Mouse (Mus musculus): ENCODE results near the gene Arrb2. TPM values are rescaled to one million over a fixed set of nuclear protein-coding genes. Genes with fewer than 3 reads are reported as not detected.
A peak's percentile ranks its signal among the peaks of the same experiment; 100 is the strongest.
"Not testable (repeated sequence)": the region's sequence is repeated elsewhere in the genome, so short reads cannot be mapped to it uniquely, and the experiment has no call there.

Gene Arrb2
- polyA plus RNA-seq, 1 experiment from 2014 or later: 14.8 TPM

- no peaks in the 10 kb centered on the region for H3K4me1 ChIP-seq (ENCODE audit: control insufficient read depth, insufficient read depth, low read length)
- no peaks in the 10 kb centered on the region for H3K27me3 ChIP-seq (ENCODE audit: control insufficient read depth, insufficient read depth, low read length)
- no peak overlapping the region for H3K9ac ChIP-seq (ENCODE audit: low read length)
- WGBS: 63% methylated on average over 4 of the region's 4 CpGs
- no peak overlapping the region for H3K4me3 ChIP-seq (replicated peaks; ENCODE audit: low read length)
- no peak for ATAC-seq (ENCODE audit: insufficient read depth, low FRiP score)
- no peaks in the 10 kb centered on the region for H3K36me3 ChIP-seq (ENCODE audit: control insufficient read depth, insufficient read depth, low read length)
- no peak overlapping the region for H3K27ac ChIP-seq (ENCODE audit: low read length)
- no peaks in the 10 kb centered on the region for H3K9me3 ChIP-seq (replicated peaks; ENCODE audit: control insufficient read depth, low read length)
- H3K4me2 ChIP-seq (ENCODE audit: low read depth, low read length): no peak overlapping the region
Observed at GRCm38 (mm10) chr11:70418199-70418598, 14.2 kb upstream of the Arrb2 start.

- no peak for ATAC-seq (ENCODE audit: insufficient read depth, low FRiP score)
- Histone ChIP-seq H3K4me1 (ENCODE audit: control insufficient read depth, insufficient read depth, low read length) (no peaks in the 10 kb centered on the region), H3K9ac (ENCODE audit: low read length) (no peak overlapping the region), H3K27me3 (ENCODE audit: control insufficient read depth, insufficient read depth, low read length) (no peaks in the 10 kb centered on the region), H3K4me3 (replicated peaks; ENCODE audit: low read length) (no peak overlapping the region), H3K36me3 (ENCODE audit: control insufficient read depth, insufficient read depth, low read length) (no peaks in the 10 kb centered on the region), H3K9me3 (replicated peaks; ENCODE audit: control insufficient read depth, low read length) (no peaks in the 10 kb centered on the region), H3K4me2 (ENCODE audit: low read depth, low read length) (no peak overlapping the region), H3K27ac (ENCODE audit: low read length) (no peak overlapping the region)
- 27% methylated on average over 5 of the region's 5 CpGs for WGBS
Observed at GRCm38 (mm10) chr11:70419486-70419885, 12.9 kb upstream of the Arrb2 start.

GRCm38 (mm10) chr11:70426598-70426997 is 5.8 kb upstream of the Arrb2 start:
- not testable (repeated sequence) for H3K36me3 ChIP-seq (ENCODE audit: control insufficient read depth, insufficient read depth, low read length); H3K27me3 ChIP-seq (ENCODE audit: control insufficient read depth, insufficient read depth, low read length); H3K27ac ChIP-seq (ENCODE audit: low read length); H3K4me1 ChIP-seq (ENCODE audit: control insufficient read depth, insufficient read depth, low read length); H3K4me3 ChIP-seq (replicated peaks; ENCODE audit: low read length); H3K4me2 ChIP-seq (ENCODE audit: low read depth, low read length); H3K9me3 ChIP-seq (replicated peaks; ENCODE audit: control insufficient read depth, low read length); ATAC-seq (ENCODE audit: insufficient read depth, low FRiP score); H3K9ac ChIP-seq (ENCODE audit: low read length)
- 74% methylated on average over 6 of the region's 6 CpGs for WGBS

DNA sequence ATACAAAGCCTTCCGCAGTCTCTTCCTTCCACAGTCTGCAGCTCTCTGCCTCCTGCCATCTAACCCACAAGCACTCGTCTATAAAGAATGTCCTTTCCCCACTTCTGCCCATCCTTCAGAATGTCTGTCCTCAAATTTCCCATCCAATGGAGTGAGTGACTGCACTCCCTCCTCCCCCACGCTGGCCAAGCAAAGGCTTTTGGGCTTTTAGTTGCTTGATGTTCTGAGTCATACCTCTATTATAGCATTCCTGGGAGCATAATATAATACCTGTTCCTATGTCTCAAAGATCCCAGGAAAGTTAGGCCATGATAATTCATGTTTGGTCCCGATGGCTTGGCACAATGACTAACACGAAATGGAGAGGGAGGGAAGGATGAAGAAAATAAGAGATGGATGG is 861 bp upstream of the Arrb2 start:
- Histone ChIP-seq H3K27me3 (ENCODE audit: control insufficient read depth, insufficient read depth, low read length) (no peaks in the 10 kb centered on the region), H3K4me2 (ENCODE audit: low read depth, low read length) (peak overlapping the region; percentile 54), H3K36me3 (ENCODE audit: control insufficient read depth, insufficient read depth, low read length) (no peaks in the 10 kb centered on the region), H3K4me1 (ENCODE audit: control insufficient read depth, insufficient read depth, low read length) (peaks cover 13% of the 10 kb centered on the region), H3K27ac (ENCODE audit: low read length) (peak overlapping the region; percentile 32), H3K4me3 (replicated peaks; ENCODE audit: low read length) (peak overlapping the region; percentile 77; the same call in 1 of the 2 replicates), H3K9me3 (replicated peaks; ENCODE audit: control insufficient read depth, low read length) (no peaks in the 10 kb centered on the region), H3K9ac (ENCODE audit: low read length) (peak overlapping the region; percentile 36; the same call in 1 of the 2 replicates)
- 31% methylated on average over 5 of the region's 5 CpGs for WGBS
- no peak for ATAC-seq (ENCODE audit: insufficient read depth, low FRiP score)

- no peaks in the 10 kb centered on the region for H3K9me3 ChIP-seq (replicated peaks; ENCODE audit: control insufficient read depth, low read length)
- WGBS: 8% methylated on average over 15 of the region's 15 CpGs
- H3K27ac ChIP-seq (ENCODE audit: low read length): peak overlapping the region; percentile 74
- no peaks in the 10 kb centered on the region for H3K36me3 ChIP-seq (ENCODE audit: control insufficient read depth, insufficient read depth, low read length)
- peaks cover 13% of the 10 kb centered on the region for H3K4me1 ChIP-seq (ENCODE audit: control insufficient read depth, insufficient read depth, low read length)
- no peaks in the 10 kb centered on the region for H3K27me3 ChIP-seq (ENCODE audit: control insufficient read depth, insufficient read depth, low read length)
- H3K4me3 ChIP-seq (replicated peaks; ENCODE audit: low read length): peak overlapping the region; percentile 77
- ATAC-seq (ENCODE audit: insufficient read depth, low FRiP score): peak; percentile 3; the same call in 1 of the 2 replicates
- H3K4me2 ChIP-seq (ENCODE audit: low read depth, low read length): peak overlapping the region; percentile 82
- peak overlapping the region; percentile 88 for H3K9ac ChIP-seq (ENCODE audit: low read length)
Observed at GRCm38 (mm10) chr11:70432895-70433568, 597 bp downstream of the Arrb2 start.

DNA sequence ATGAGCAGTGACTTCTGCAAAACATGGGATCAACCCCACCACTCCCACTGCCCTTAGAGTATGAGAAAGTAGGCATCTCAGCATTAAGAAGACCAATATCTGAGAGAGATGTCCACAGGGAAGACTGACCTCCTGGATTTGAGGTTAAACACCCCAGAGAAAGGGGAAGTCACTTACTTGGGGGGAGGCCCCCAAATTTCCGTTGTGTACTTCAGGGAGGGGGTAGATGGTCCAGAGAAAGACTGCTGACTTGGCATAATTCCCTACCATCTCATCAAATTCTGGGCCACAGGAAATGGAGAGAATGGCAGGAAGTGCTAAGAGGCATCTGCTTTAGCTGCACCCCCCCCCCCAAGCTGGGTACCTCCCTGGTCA is 1.1 kb downstream of the Arrb2 start:
- Histone ChIP-seq H3K27ac (ENCODE audit: low read length) (no peak overlapping the region), H3K4me2 (ENCODE audit: low read depth, low read length) (peak overlapping the region; percentile 82), H3K9ac (ENCODE audit: low read length) (peak overlapping the region; percentile 88), H3K4me3 (replicated peaks; ENCODE audit: low read length) (peak overlapping the region; percentile 77), H3K4me1 (ENCODE audit: control insufficient read depth, insufficient read depth, low read length) (peaks cover 13% of the 10 kb centered on the region), H3K36me3 (ENCODE audit: control insufficient read depth, insufficient read depth, low read length) (no peaks in the 10 kb centered on the region), H3K9me3 (replicated peaks; ENCODE audit: control insufficient read depth, low read length) (no peaks in the 10 kb centered on the region), H3K27me3 (ENCODE audit: control insufficient read depth, insufficient read depth, low read length) (no peaks in the 10 kb centered on the region)
- ATAC-seq (ENCODE audit: insufficient read depth, low FRiP score): no peak
- 73% methylated on average over 1 of the region's 1 CpGs for WGBS

GRCm38 (mm10) chr11:70433951-70434350 is 1.5 kb downstream of the Arrb2 start:
- Histone ChIP-seq H3K36me3 (ENCODE audit: control insufficient read depth, insufficient read depth, low read length) (0 out of 2 replicates have a peak, but pooled peaks cover 4% of the 10 kb centered on the region), H3K4me1 (ENCODE audit: control insufficient read depth, insufficient read depth, low read length) (peaks cover 13% of the 10 kb centered on the region), H3K9ac (ENCODE audit: low read length) (peak overlapping the region; percentile 21; the same call in 1 of the 2 replicates), H3K4me2 (ENCODE audit: low read depth, low read length) (peak overlapping the region; percentile 82), H3K9me3 (replicated peaks; ENCODE audit: control insufficient read depth, low read length) (no peaks in the 10 kb centered on the region), H3K4me3 (replicated peaks; ENCODE audit: low read length) (peak overlapping the region; percentile 17; the same call in 1 of the 2 replicates), H3K27me3 (ENCODE audit: control insufficient read depth, insufficient read depth, low read length) (no peaks in the 10 kb centered on the region), H3K27ac (ENCODE audit: low read length) (no peak overlapping the region)
- WGBS: 93% methylated on average over 3 of the region's 3 CpGs
- ATAC-seq (ENCODE audit: insufficient read depth, low FRiP score): no peak

DNA sequence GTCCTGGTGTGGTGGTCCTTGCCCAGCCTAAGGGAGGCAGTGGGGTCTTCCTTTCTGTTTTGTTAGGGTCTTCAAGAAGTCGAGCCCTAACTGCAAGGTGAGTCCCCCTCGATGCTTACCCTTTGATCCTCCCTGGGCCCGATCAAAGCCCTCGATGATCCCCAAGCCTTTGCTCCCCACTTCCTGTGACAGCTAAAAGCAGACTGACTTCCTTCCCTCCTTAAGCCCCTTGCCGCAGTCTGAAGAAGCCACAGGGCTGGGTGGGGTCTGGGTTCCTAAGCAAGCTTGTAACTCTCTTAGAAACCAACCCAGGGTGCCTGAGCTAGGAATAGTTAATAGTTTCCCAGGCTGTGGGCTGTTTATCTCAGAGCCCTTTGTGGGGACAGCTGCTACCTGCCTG is 3.0 kb downstream of the Arrb2 start:
- no peak overlapping the region for H3K27ac ChIP-seq (ENCODE audit: low read length)
- H3K9ac ChIP-seq (ENCODE audit: low read length): peak overlapping the region; percentile 26; the same call in 1 of the 2 replicates
- ATAC-seq (ENCODE audit: insufficient read depth, low FRiP score): no peak
- 0 out of 2 replicates have a peak, but pooled peaks cover 5% of the 10 kb centered on the region for H3K36me3 ChIP-seq (ENCODE audit: control insufficient read depth, insufficient read depth, low read length)
- H3K4me2 ChIP-seq (ENCODE audit: low read depth, low read length): no peak overlapping the region
- H3K27me3 ChIP-seq (ENCODE audit: control insufficient read depth, insufficient read depth, low read length): no peaks in the 10 kb centered on the region
- H3K4me1 ChIP-seq (ENCODE audit: control insufficient read depth, insufficient read depth, low read length): peaks cover 13% of the 10 kb centered on the region
- no peak overlapping the region for H3K4me3 ChIP-seq (replicated peaks; ENCODE audit: low read length)
- H3K9me3 ChIP-seq (replicated peaks; ENCODE audit: control insufficient read depth, low read length): no peaks in the 10 kb centered on the region
- WGBS: 71% methylated on average over 5 of the region's 5 CpGs

DNA sequence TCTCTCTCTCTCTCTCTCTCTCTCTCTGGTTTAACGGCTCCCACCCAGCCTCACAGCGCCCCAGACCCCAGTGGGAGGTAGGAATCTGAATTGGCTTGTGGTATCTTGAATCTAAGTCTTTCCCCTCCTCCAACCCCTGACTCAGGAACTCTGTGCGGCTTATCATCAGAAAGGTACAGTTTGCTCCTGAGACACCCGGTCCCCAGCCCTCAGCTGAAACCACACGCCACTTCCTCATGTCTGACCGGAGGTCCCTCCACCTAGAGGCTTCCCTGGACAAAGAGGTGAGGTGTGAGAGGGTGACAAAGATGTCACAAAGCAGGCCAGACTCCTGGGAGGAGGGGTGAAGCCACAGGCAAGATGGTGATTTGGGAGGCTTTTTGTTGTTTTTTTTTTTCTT is 5.0 kb downstream of the Arrb2 start:
- H3K4me3 ChIP-seq (replicated peaks; ENCODE audit: low read length): no peak overlapping the region
- ATAC-seq (ENCODE audit: insufficient read depth, low FRiP score): no peak
- H3K27me3 ChIP-seq (ENCODE audit: control insufficient read depth, insufficient read depth, low read length): no peaks in the 10 kb centered on the region
- H3K9ac ChIP-seq (ENCODE audit: low read length): no peak overlapping the region
- WGBS: 74% methylated on average over 6 of the region's 6 CpGs
- H3K9me3 ChIP-seq (replicated peaks; ENCODE audit: control insufficient read depth, low read length): no peaks in the 10 kb centered on the region
- peak overlapping the region; percentile 27; the same call in 1 of the 2 replicates for H3K27ac ChIP-seq (ENCODE audit: low read length)
- peaks cover 10% of the 10 kb centered on the region for H3K4me1 ChIP-seq (ENCODE audit: control insufficient read depth, insufficient read depth, low read length)
- 0 out of 2 replicates have a peak, but pooled peaks cover 5% of the 10 kb centered on the region for H3K36me3 ChIP-seq (ENCODE audit: control insufficient read depth, insufficient read depth, low read length)
- no peak overlapping the region for H3K4me2 ChIP-seq (ENCODE audit: low read depth, low read length)

Data from stomach, embryonic 16.5 days (tissue).